Mouse (Mus musculus) B cell, adult 2 months (primary cell): ENCODE data around the gene Wwox.

Experiments used
- DNase-seq, 2 experiments: peaks; one replicate each; pipeline ENCODE4 v3.0.0; 2022

The Wwox gene

GRCm38 (mm10) chr8:115276281-115276680 is 836.8 kb downstream of the Wwox start:
- DNase-seq, result peak; percentile 25 to 26

- DNase-seq, result no peak
Measured at GRCm38 (mm10) chr8:115278291-115278690, 838.8 kb downstream of the Wwox start.

- DNase-seq, result no peak
Measured at GRCm38 (mm10) chr8:115290224-115290623, 850.8 kb downstream of the Wwox start.

- DNase-seq, result no peak
Measured at GRCm38 (mm10) chr8:115296760-115297159, 857.3 kb downstream of the Wwox start.

- no peak for DNase-seq
Measured at GRCm38 (mm10) chr8:115302484-115302883, 863.0 kb downstream of the Wwox start.

- no peak for DNase-seq
Measured at GRCm38 (mm10) chr8:115307412-115307811, 868.0 kb downstream of the Wwox start.

- no peak for DNase-seq
Measured at GRCm38 (mm10) chr8:115311003-115311402, 871.5 kb downstream of the Wwox start.

- no peak for DNase-seq
Measured at GRCm38 (mm10) chr8:115312371-115312770, 872.9 kb downstream of the Wwox start.

GRCm38 (mm10) chr8:115322501-115322900 is 883.0 kb downstream of the Wwox start:
- no peak for DNase-seq

GRCm38 (mm10) chr8:115330671-115331070 is 891.2 kb downstream of the Wwox start:
- no peak for DNase-seq

GRCm38 (mm10) chr8:115333972-115334371 is 894.5 kb downstream of the Wwox start:
- DNase-seq, result no peak

- DNase-seq, result no peak
Measured at GRCm38 (mm10) chr8:115336361-115336760, 896.9 kb downstream of the Wwox start.

GRCm38 (mm10) chr8:115348704-115349103 is 909.2 kb downstream of the Wwox start:
- no peak for DNase-seq

GRCm38 (mm10) chr8:115350707-115351106 is 911.3 kb downstream of the Wwox start:
- DNase-seq, result no peak

GRCm38 (mm10) chr8:115357663-115358335 is 918.3 kb downstream of the Wwox start:
- no peak for DNase-seq

- DNase-seq, result no peak
Measured at GRCm38 (mm10) chr8:115358481-115358880, 919.0 kb downstream of the Wwox start.

- no peak for DNase-seq
Measured at GRCm38 (mm10) chr8:115359701-115360100, 920.2 kb downstream of the Wwox start.

- DNase-seq, result no peak
Measured at GRCm38 (mm10) chr8:115362518-115362917, 923.1 kb downstream of the Wwox start.

- no peak for DNase-seq
Measured at GRCm38 (mm10) chr8:115374957-115375356, 935.5 kb downstream of the Wwox start.

GRCm38 (mm10) chr8:115375361-115376047 is 936.0 kb downstream of the Wwox start:
- DNase-seq, result no peak

- DNase-seq, result no peak
Measured at GRCm38 (mm10) chr8:115377321-115377720, 937.9 kb downstream of the Wwox start.

- no peak for DNase-seq
Measured at GRCm38 (mm10) chr8:115380017-115380416, 940.6 kb downstream of the Wwox start.

- no peak for DNase-seq
Measured at GRCm38 (mm10) chr8:115390921-115391504, 951.6 kb downstream of the Wwox start.

- no peak for DNase-seq
Measured at GRCm38 (mm10) chr8:115395840-115396239, 956.4 kb downstream of the Wwox start.
